In the genomic region with DNA sequence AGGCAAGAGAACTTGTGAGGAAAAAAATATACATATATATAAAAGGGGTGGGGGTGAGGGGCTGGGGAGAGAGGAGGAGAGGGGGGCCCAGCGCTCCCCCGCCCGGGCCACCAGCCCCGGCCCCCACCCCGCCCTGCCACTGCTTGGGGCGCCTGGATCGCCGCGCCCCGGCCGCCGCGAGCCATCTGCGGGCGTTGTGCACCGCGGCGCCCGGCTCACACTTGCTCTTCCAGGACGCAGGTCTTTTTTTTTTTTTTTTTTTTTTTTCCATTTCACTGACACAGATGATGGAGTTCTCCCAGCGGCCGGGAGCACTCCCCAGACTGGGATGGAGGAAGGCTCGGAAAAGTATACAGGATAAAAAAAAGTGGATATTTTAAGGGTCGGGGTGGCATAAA, we compare ENCODE assay signal across 8 mouse cellular contexts. TPM values are rescaled to one million over a fixed set of nuclear protein-coding genes. Genes with fewer than 3 reads are reported as not detected.
DNase-seq lines count a peak whose midpoint lies in the region; ATAC-seq and TF ChIP-seq lines count a peak whose summit lies in the region.

No protein-coding gene starts in this region.

- peak; percentile 42 for ATAC-seq in lung, postnatal 0 days
- ATAC-seq in liver, embryonic 11.5 days (replicated peaks; ENCODE audit: low FRiP score) = peak; percentile 21; the same call in 1 of the 2 replicates
- 0 out of 2 replicates have a peak, but pooled peaks have one; percentile 9 for ATAC-seq in stomach, postnatal 0 days (ENCODE audit: low FRiP score, low TSS enrichment)

- 0 out of 2 replicates have a peak overlapping the region, but pooled peaks have one; percentile 24 for H3K9ac ChIP-seq in lung, postnatal 0 days (replicated peaks; ENCODE audit: low read depth)
- H3K9ac ChIP-seq in liver, embryonic 11.5 days (ENCODE audit: low read depth, low read length) = peak overlapping the region; percentile 50
- H3K9ac ChIP-seq in stomach, postnatal 0 days (ENCODE audit: low read length) = 0 out of 2 replicates have a peak overlapping the region, but pooled peaks have one; percentile 23

- H3K27me3 ChIP-seq in cerebellum, adult 2 months (ENCODE audit: control insufficient read depth, insufficient read depth, low read length) = no peaks in the 10 kb centered on the region
- peaks cover 48% of the 10 kb centered on the region for H3K27me3 ChIP-seq in lung, postnatal 0 days (replicated peaks; ENCODE audit: insufficient read depth, low read length)
- H3K27me3 ChIP-seq in liver, embryonic 11.5 days (replicated peaks; ENCODE audit: control insufficient read depth, insufficient read depth, low read length) = peaks cover 79% of the 10 kb centered on the region
- H3K27me3 ChIP-seq in stomach, postnatal 0 days (ENCODE audit: control insufficient read depth, insufficient read depth, low read length) = peaks cover 22% of the 10 kb centered on the region

- WGBS in cerebellum, adult 2 months = under 1% methylated on average over 22 of the region's 24 CpGs
- under 1% methylated on average over 12 of the region's 24 CpGs for WGBS in lung, postnatal 0 days
- 1% methylated on average over 24 of the region's 24 CpGs for WGBS in liver, embryonic 11.5 days
- WGBS in stomach, postnatal 0 days = 1% methylated on average over 21 of the region's 24 CpGs

- no peak for TF ChIP-seq CTCF in cerebellum, adult 2 months (IDR thresholded peaks at IDR 0.05; ENCODE audit: borderline replicate concordance, insufficient read depth, low read depth, low read length)
- TF ChIP-seq CTCF in lung, postnatal 0 days (IDR thresholded peaks at IDR 0.05) = no peak
- no peak for TF ChIP-seq CTCF in stomach, postnatal 0 days (IDR thresholded peaks at IDR 0.05; ENCODE audit: low read depth)

- peak overlapping the region; percentile 89 for H3K4me2 ChIP-seq in lung, postnatal 0 days (replicated peaks; ENCODE audit: low read depth, low read length)
- peak overlapping the region; percentile 74 for H3K4me2 ChIP-seq in liver, embryonic 11.5 days
- peak overlapping the region; percentile 90 for H3K4me2 ChIP-seq in stomach, postnatal 0 days (replicated peaks; ENCODE audit: low read depth)

- TF ChIP-seq EP300 in lung, postnatal 0 days (IDR thresholded peaks at IDR 0.05) = no peak
- no peak for TF ChIP-seq EP300 in stomach, postnatal 0 days (optimal IDR thresholded peaks at IDR 0.05)

- TF ChIP-seq POLR2A in cerebellum, adult 2 months (IDR thresholded peaks at IDR 0.05; ENCODE audit: borderline replicate concordance, insufficient read depth, low read length) = no peak

- peak overlapping the region; percentile 93 for H3K4me3 ChIP-seq in cerebellum, adult 2 months (replicated peaks; ENCODE audit: insufficient read depth, low read depth, low read length)
- H3K4me3 ChIP-seq in lung, postnatal 0 days (ENCODE audit: low read depth, low read length) = peak overlapping the region; percentile 53
- peak overlapping the region; percentile 63 for H3K4me3 ChIP-seq in liver, embryonic 11.5 days (ENCODE audit: low read depth, low read length)
- H3K4me3 ChIP-seq in stomach, postnatal 0 days (ENCODE audit: low read depth, low read length) = peak overlapping the region; percentile 52

- no peak for DNase-seq in cerebellum, adult 2 months
- DNase-seq in cerebellum, postnatal 36 days = no peak
- no peak for DNase-seq in lung, postnatal 0 days (ENCODE audit: low spot score)
- DNase-seq in lung, postnatal 36 days = no peak
- DNase-seq in liver, embryonic 11.5 days (ENCODE audit: low spot score) = no peak
- no peak for DNase-seq in stomach, postnatal 0 days (ENCODE audit: low spot score)
- DNase-seq in cerebellum, postnatal 4 days (ENCODE audit: low spot score in 2 of 2) = no peak
- no peak for DNase-seq in thymus, postnatal 14 days

- H3K27ac ChIP-seq in cerebellum, adult 2 months (ENCODE audit: insufficient read depth, low read length) = no peak overlapping the region
- no peak overlapping the region for H3K27ac ChIP-seq in lung, postnatal 0 days (ENCODE audit: low read length)
- H3K27ac ChIP-seq in liver, embryonic 11.5 days (ENCODE audit: low read depth, low read length) = peak overlapping the region; percentile 81
- no peak overlapping the region for H3K27ac ChIP-seq in stomach, postnatal 0 days (replicated peaks)

- H3K9me3 ChIP-seq in lung, postnatal 0 days (ENCODE audit: low read length) = no peaks in the 10 kb centered on the region
- H3K9me3 ChIP-seq in liver, embryonic 11.5 days (ENCODE audit: control insufficient read depth, low read length) = no peaks in the 10 kb centered on the region
- no peaks in the 10 kb centered on the region for H3K9me3 ChIP-seq in stomach, postnatal 0 days (ENCODE audit: control insufficient read depth, low read length)

- H3K36me3 ChIP-seq in lung, postnatal 0 days (ENCODE audit: insufficient read depth, low read length) = no peaks in the 10 kb centered on the region
- no peaks in the 10 kb centered on the region for H3K36me3 ChIP-seq in liver, embryonic 11.5 days (ENCODE audit: control insufficient read depth, insufficient read depth, low read length)
- H3K36me3 ChIP-seq in stomach, postnatal 0 days (ENCODE audit: control insufficient read depth, insufficient read depth, low read length) = no peaks in the 10 kb centered on the region

- H3K4me1 ChIP-seq in cerebellum, adult 2 months (ENCODE audit: control insufficient read depth, insufficient read depth, low read length) = peaks cover 8% of the 10 kb centered on the region; the same call in 1 of the 2 replicates
- H3K4me1 ChIP-seq in lung, postnatal 0 days (ENCODE audit: insufficient read depth, low read depth, low read length) = peaks cover 10% of the 10 kb centered on the region
- H3K4me1 ChIP-seq in liver, embryonic 11.5 days (replicated peaks; ENCODE audit: control insufficient read depth, insufficient read depth, low read length) = peaks cover 30% of the 10 kb centered on the region
- H3K4me1 ChIP-seq in stomach, postnatal 0 days (replicated peaks; ENCODE audit: control insufficient read depth, insufficient read depth) = peaks cover 13% of the 10 kb centered on the region

RNA-seq across cellular contexts. Expression of a gene that starts 0.3 kb away (rescaled TPM):
- 13.7 and 14.7 TPM in 2 replicates for polyA plus RNA-seq in cerebellum, adult 2 months (2012; rRNA removed)
- 1.1 and 1.5 TPM in 2 replicates for polyA plus RNA-seq in lung, postnatal 0 days (2015; fragmentation: Nextera tagmentation; extraction: Ambion mirVana)
- 12.1 and 13.9 TPM in 2 replicates for polyA plus RNA-seq in liver, embryonic 11.5 days (2014; fragmentation: Nextera tagmentation; extraction: Ambion mirVana)
- 0.40 and 0.54 TPM in 2 replicates for polyA plus RNA-seq in stomach, postnatal 0 days (2015; fragmentation: Nextera tagmentation; extraction: Ambion mirVana)
